Mouse (Mus musculus): ENCODE results near the gene Tmod3. TPM values are rescaled to one million over a fixed set of nuclear protein-coding genes. Genes with fewer than 3 reads are reported as not detected.

The Tmod3 gene
- polyA plus RNA-seq, 1 experiment from 2014 or later, result 74.6 TPM

GRCm38 (mm10) chr9:75527368-75528059 is 31.9 kb downstream of the Tmod3 start:
- Histone ChIP-seq H3K4me1 (replicated peaks) (peaks cover 7% of the 10 kb centered on the region), H3K4me2 (no peak overlapping the region), H3K36me3 (peaks cover 21% of the 10 kb centered on the region), H3K4me3 (no peak overlapping the region), H3K27me3 (replicated peaks) (no peaks in the 10 kb centered on the region), H3K9ac (no peak overlapping the region), H3K9me3 (replicated peaks) (no peaks in the 10 kb centered on the region), H3K27ac (ENCODE audit: poor library complexity, severe bottlenecking) (peak overlapping the region; percentile 32; the same call in 1 of the 2 replicates)
- peak; percentile 92 for ATAC-seq (ENCODE audit: insufficient number of reproducible peaks, low FRiP score)
- 56% methylated on average over 13 of the region's 13 CpGs for WGBS

GRCm38 (mm10) chr9:75523646-75524045 is 35.8 kb downstream of the Tmod3 start:
- H3K9ac ChIP-seq, result no peak overlapping the region
- H3K27ac ChIP-seq (ENCODE audit: poor library complexity, severe bottlenecking), result no peak overlapping the region
- H3K4me1 ChIP-seq (replicated peaks), result peaks cover 7% of the 10 kb centered on the region
- H3K36me3 ChIP-seq, result peaks cover 16% of the 10 kb centered on the region
- no peak overlapping the region for H3K4me2 ChIP-seq
- no peaks in the 10 kb centered on the region for H3K27me3 ChIP-seq (replicated peaks)
- ATAC-seq (ENCODE audit: insufficient number of reproducible peaks, low FRiP score), result no peak
- no peak overlapping the region for H3K4me3 ChIP-seq
- no peaks in the 10 kb centered on the region for H3K9me3 ChIP-seq (replicated peaks)
- 72% methylated on average over 6 of the region's 6 CpGs for WGBS

GRCm38 (mm10) chr9:75522217-75522616 is 37.2 kb downstream of the Tmod3 start:
- H3K4me3 ChIP-seq, result no peak overlapping the region
- peaks cover 10% of the 10 kb centered on the region for H3K36me3 ChIP-seq
- WGBS, result 74% methylated on average over 2 of the region's 2 CpGs
- H3K27me3 ChIP-seq (replicated peaks), result no peaks in the 10 kb centered on the region
- H3K4me1 ChIP-seq (replicated peaks), result peaks cover under 1% of the 10 kb centered on the region
- H3K4me2 ChIP-seq, result no peak overlapping the region
- H3K9ac ChIP-seq, result no peak overlapping the region
- H3K27ac ChIP-seq (ENCODE audit: poor library complexity, severe bottlenecking), result no peak overlapping the region
- no peak for ATAC-seq (ENCODE audit: insufficient number of reproducible peaks, low FRiP score)
- no peaks in the 10 kb centered on the region for H3K9me3 ChIP-seq (replicated peaks)

- Histone ChIP-seq H3K36me3 (peaks cover 10% of the 10 kb centered on the region), H3K9ac (no peak overlapping the region), H3K4me3 (no peak overlapping the region), H3K27me3 (replicated peaks) (no peaks in the 10 kb centered on the region), H3K9me3 (replicated peaks) (no peaks in the 10 kb centered on the region), H3K27ac (ENCODE audit: poor library complexity, severe bottlenecking) (no peak overlapping the region), H3K4me2 (no peak overlapping the region), H3K4me1 (replicated peaks) (no peaks in the 10 kb centered on the region)
- WGBS, result 59% methylated on average over 4 of the region's 4 CpGs
- ATAC-seq (ENCODE audit: insufficient number of reproducible peaks, low FRiP score), result no peak
Observed at GRCm38 (mm10) chr9:75521788-75522187, 37.7 kb downstream of the Tmod3 start.

GRCm38 (mm10) chr9:75520940-75521339 is 38.5 kb downstream of the Tmod3 start:
- no peak overlapping the region for H3K27ac ChIP-seq (ENCODE audit: poor library complexity, severe bottlenecking)
- no peaks in the 10 kb centered on the region for H3K27me3 ChIP-seq (replicated peaks)
- WGBS, result 88% methylated on average over 8 of the region's 8 CpGs
- H3K9ac ChIP-seq, result no peak overlapping the region
- no peak overlapping the region for H3K4me3 ChIP-seq
- H3K36me3 ChIP-seq, result peaks cover 14% of the 10 kb centered on the region
- ATAC-seq (ENCODE audit: insufficient number of reproducible peaks, low FRiP score), result no peak
- H3K9me3 ChIP-seq (replicated peaks), result no peaks in the 10 kb centered on the region
- no peaks in the 10 kb centered on the region for H3K4me1 ChIP-seq (replicated peaks)
- H3K4me2 ChIP-seq, result no peak overlapping the region

GRCm38 (mm10) chr9:75517751-75518150 is 41.7 kb downstream of the Tmod3 start:
- Histone ChIP-seq H3K27ac (ENCODE audit: poor library complexity, severe bottlenecking) (no peak overlapping the region), H3K27me3 (replicated peaks) (no peaks in the 10 kb centered on the region), H3K4me1 (replicated peaks) (no peaks in the 10 kb centered on the region), H3K9ac (no peak overlapping the region), H3K4me3 (no peak overlapping the region), H3K36me3 (peaks cover 31% of the 10 kb centered on the region), H3K9me3 (replicated peaks) (no peaks in the 10 kb centered on the region), H3K4me2 (no peak overlapping the region)
- 71% methylated on average over 3 of the region's 3 CpGs for WGBS
- ATAC-seq (ENCODE audit: insufficient number of reproducible peaks, low FRiP score), result no peak

GRCm38 (mm10) chr9:75515464-75516113 is 43.9 kb downstream of the Tmod3 start:
- H3K27me3 ChIP-seq (replicated peaks), result no peaks in the 10 kb centered on the region
- no peak overlapping the region for H3K27ac ChIP-seq (ENCODE audit: poor library complexity, severe bottlenecking)
- no peak overlapping the region for H3K4me3 ChIP-seq
- no peaks in the 10 kb centered on the region for H3K9me3 ChIP-seq (replicated peaks)
- peaks cover 26% of the 10 kb centered on the region for H3K36me3 ChIP-seq
- WGBS, result 62% methylated on average over 12 of the region's 12 CpGs
- 0 out of 2 replicates have a peak, but pooled peaks cover 7% of the 10 kb centered on the region for H3K4me1 ChIP-seq (replicated peaks)
- ATAC-seq (ENCODE audit: insufficient number of reproducible peaks, low FRiP score), result 0 out of 2 replicates have a peak, but pooled peaks have one; percentile 55
- no peak overlapping the region for H3K4me2 ChIP-seq
- H3K9ac ChIP-seq, result no peak overlapping the region

- peaks cover 56% of the 10 kb centered on the region for H3K36me3 ChIP-seq
- H3K27me3 ChIP-seq (replicated peaks), result no peaks in the 10 kb centered on the region
- no peak overlapping the region for H3K4me2 ChIP-seq
- H3K4me1 ChIP-seq (replicated peaks), result 0 out of 2 replicates have a peak, but pooled peaks cover 7% of the 10 kb centered on the region
- H3K4me3 ChIP-seq, result no peak overlapping the region
- H3K27ac ChIP-seq (ENCODE audit: poor library complexity, severe bottlenecking), result no peak overlapping the region
- H3K9me3 ChIP-seq (replicated peaks), result no peaks in the 10 kb centered on the region
- 52% methylated on average over 8 of the region's 8 CpGs for WGBS
- H3K9ac ChIP-seq, result no peak overlapping the region
- no peak; the same call in 1 of the 2 replicates for ATAC-seq (ENCODE audit: insufficient number of reproducible peaks, low FRiP score)
Observed at GRCm38 (mm10) chr9:75511236-75511939, 48.1 kb downstream of the Tmod3 start.

GRCm38 (mm10) chr9:75504311-75504710 is 55.1 kb downstream of the Tmod3 start:
- ATAC-seq (ENCODE audit: insufficient number of reproducible peaks, low FRiP score), result no peak
- H3K27ac ChIP-seq (ENCODE audit: poor library complexity, severe bottlenecking), result no peak overlapping the region
- WGBS, result 94% methylated on average over 6 of the region's 6 CpGs
- no peak overlapping the region for H3K4me3 ChIP-seq
- H3K27me3 ChIP-seq (replicated peaks), result no peaks in the 10 kb centered on the region
- H3K4me1 ChIP-seq (replicated peaks), result no peaks in the 10 kb centered on the region
- peaks cover 80% of the 10 kb centered on the region for H3K36me3 ChIP-seq
- no peak overlapping the region for H3K9ac ChIP-seq
- no peak overlapping the region for H3K4me2 ChIP-seq
- no peaks in the 10 kb centered on the region for H3K9me3 ChIP-seq (replicated peaks)

GRCm38 (mm10) chr9:75498571-75498970 is 60.9 kb downstream of the Tmod3 start:
- Histone ChIP-seq H3K9ac (no peak overlapping the region), H3K4me2 (no peak overlapping the region), H3K36me3 (peaks cover 61% of the 10 kb centered on the region), H3K9me3 (replicated peaks) (no peaks in the 10 kb centered on the region; the same call in 1 of the 2 replicates), H3K27ac (ENCODE audit: poor library complexity, severe bottlenecking) (no peak overlapping the region), H3K27me3 (replicated peaks) (no peaks in the 10 kb centered on the region), H3K4me3 (no peak overlapping the region), H3K4me1 (replicated peaks) (peaks cover 9% of the 10 kb centered on the region; the same call in 1 of the 2 replicates)
- no peak for ATAC-seq (ENCODE audit: insufficient number of reproducible peaks, low FRiP score)
- 92% methylated on average over 7 of the region's 7 CpGs for WGBS

GRCm38 (mm10) chr9:75495945-75496344 is 63.5 kb downstream of the Tmod3 start:
- Histone ChIP-seq H3K36me3 (peaks cover 40% of the 10 kb centered on the region), H3K4me2 (no peak overlapping the region), H3K4me1 (replicated peaks) (peaks cover 9% of the 10 kb centered on the region; the same call in 1 of the 2 replicates), H3K27ac (ENCODE audit: poor library complexity, severe bottlenecking) (no peak overlapping the region), H3K4me3 (no peak overlapping the region), H3K9me3 (replicated peaks) (no peaks in the 10 kb centered on the region; the same call in 1 of the 2 replicates), H3K9ac (no peak overlapping the region), H3K27me3 (replicated peaks) (no peaks in the 10 kb centered on the region)
- WGBS, result 60% methylated on average over 10 of the region's 10 CpGs
- ATAC-seq (ENCODE audit: insufficient number of reproducible peaks, low FRiP score), result peak; percentile 64

Measured in heart, embryonic 12.5 days (tissue).